In the genomic region with DNA sequence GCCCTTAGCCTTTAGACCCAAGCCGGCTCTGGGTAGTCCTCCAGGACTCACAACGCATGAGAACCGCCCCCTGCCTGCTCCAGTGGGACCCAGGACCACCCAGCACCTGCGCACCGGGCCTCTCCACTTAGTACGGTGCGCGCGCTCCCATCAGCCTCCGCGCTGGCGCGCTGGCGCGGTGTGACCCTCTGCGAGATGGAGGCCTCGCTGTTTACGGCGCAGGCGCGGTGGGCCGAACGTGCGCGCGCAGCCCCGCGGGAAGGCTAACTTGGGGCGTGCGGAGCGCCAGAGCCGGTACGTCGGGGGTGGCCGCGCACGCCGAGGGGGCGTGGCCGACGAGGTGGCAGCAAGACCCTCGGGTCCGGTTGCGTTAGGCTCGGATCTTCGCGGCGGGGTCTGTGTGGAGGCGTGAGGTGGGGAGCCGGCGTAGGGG, we compare ENCODE assay signal across 8 mouse cellular contexts. TPM values are rescaled to one million over a fixed set of nuclear protein-coding genes. Genes with fewer than 3 reads are reported as not detected.
DNase-seq lines count a peak whose midpoint lies in the region; ATAC-seq and TF ChIP-seq lines count a peak whose summit lies in the region.

A gene (plus strand): TSS at position 156 of the 433 bp plus-strand sequence.
A gene (plus strand): TSS at position 344 of the 433 bp plus-strand sequence.

- H3K9me3 ChIP-seq in forebrain, embryonic 15.5 days: no peaks in the 10 kb centered on the region

- WGBS in forebrain, embryonic 15.5 days: under 1% methylated on average over 51 of the region's 51 CpGs
- under 1% methylated on average over 51 of the region's 51 CpGs for WGBS in lung, adult 2 months

- TF ChIP-seq POLR2A in lung, adult 2 months (IDR thresholded peaks at IDR 0.05; ENCODE audit: borderline replicate concordance, extremely low read depth, low read depth, low read length): peak; percentile 92

- no peak for TF ChIP-seq CTCF in lung, adult 2 months (IDR thresholded peaks at IDR 0.05; ENCODE audit: insufficient read depth, low read length)

- peak within 1 kb of the TSS; percentile 94 for H3K27ac ChIP-seq in forebrain, embryonic 15.5 days (replicated peaks)

- H3K4me3 ChIP-seq in forebrain, embryonic 15.5 days: peak within 1 kb of the TSS; percentile 59
- peak within 1 kb of the TSS; percentile 85 for H3K4me3 ChIP-seq in lung, adult 2 months (replicated peaks; ENCODE audit: extremely low read depth, low read depth, low read length)

- peaks cover 15% of the 10 kb centered on the region for H3K36me3 ChIP-seq in forebrain, embryonic 15.5 days

- intact Hi-C loops in heart, postnatal 25 days (cut with DNase I): loop anchor here (5.0 kb wide), 1 partner anchor 151 kb away; a partner anchor contains a TSS

- peak; percentile 99 for ATAC-seq in forebrain, embryonic 15.5 days (replicated peaks)
- ATAC-seq in neutrophil, adult 5-6 weeks (ENCODE audit: extremely low read depth, insufficient number of reproducible peaks, low FRiP score, poor library complexity, severe bottlenecking): peak; percentile 55

- peaks cover 23% of the 10 kb centered on the region for H3K4me1 ChIP-seq in forebrain, embryonic 15.5 days
- H3K4me1 ChIP-seq in lung, adult 2 months (ENCODE audit: control insufficient read depth, insufficient read depth, low read length): 0 out of 2 replicates have a peak, but pooled peaks cover 3% of the 10 kb centered on the region

- no peaks in the 10 kb centered on the region for H3K27me3 ChIP-seq in forebrain, embryonic 15.5 days

- peak within 1 kb of the TSS; percentile 83 for H3K9ac ChIP-seq in forebrain, embryonic 15.5 days (replicated peaks)

- peak within 1 kb of the TSS; percentile 84 for H3K4me2 ChIP-seq in forebrain, embryonic 15.5 days (replicated peaks)

- DNase-seq in ES-CJ7 (ENCODE audit: low read depth, low spot score): peak; percentile 97
- peak; percentile 94 for DNase-seq in cerebellum, adult 11 months
- peak; percentile 91 for DNase-seq in heart, postnatal 25 days (ENCODE audit: low spot score)
- peak; percentile 93 to 96 for DNase-seq in layer of hippocampus, adult 18-20 months (ENCODE audit: low spot score in 2 of 2)
- DNase-seq in lung, adult 2 months: peak; percentile 90
- DNase-seq in thymus, adult 18-20 months: peak; percentile 91 to 93

RNA-seq across cellular contexts. Expression of the first gene that starts in this region (rescaled TPM):
- 16.0 and 16.4 TPM in 2 replicates for polyA plus RNA-seq in forebrain, embryonic 15.5 days (2015; fragmentation: Nextera tagmentation; extraction: Ambion mirVana)
- total RNA-seq in heart, postnatal 25 days (2021): 1 to 10 TPM; 4.9 to 5.6 TPM
- total RNA-seq in layer of hippocampus, adult 18-20 months (2021): 1 to 10 TPM; 6.3 to 6.9 TPM
- 9.4 and 11.3 TPM in 2 replicates for polyA plus RNA-seq in lung, adult 2 months (2012; rRNA removed)
- total RNA-seq in neutrophil, adult 5-6 weeks (2017): 0.47 and 0.61 TPM in 2 replicates

RNA-seq across cellular contexts. Expression of the second gene that starts in this region (rescaled TPM):
- 3.4 and 3.5 TPM in 2 replicates for polyA plus RNA-seq in forebrain, embryonic 15.5 days (2015; fragmentation: Nextera tagmentation; extraction: Ambion mirVana)
- 1 to 10 TPM; 3.3 to 4.6 TPM for total RNA-seq in heart, postnatal 25 days (2021)
- 1 to 10 TPM; 9.2 to 9.7 TPM for total RNA-seq in layer of hippocampus, adult 18-20 months (2021)
- 5.9 and 6.5 TPM in 2 replicates for polyA plus RNA-seq in lung, adult 2 months (2012; rRNA removed)
- total RNA-seq in neutrophil, adult 5-6 weeks (2017): 2.8 and 2.9 TPM in 2 replicates

Comparison
In these comparisons a context has a peak if more than half of its experiments do, and no peak if none do; other contexts are left out.
1. Peak in every context shown above with its lines: DNase-seq, ATAC-seq, H3K4me3 ChIP-seq and H3K27ac ChIP-seq.